Mouse (Mus musculus): ENCODE measurements at regions not wholly inside any gene's neighbourhood (a gene's known extent, or its start where the extent isn't known, plus 50 kb on each side); places are given as distances from the start of the nearest gene placed in this dataset.
A peak's percentile ranks its signal among the peaks of the same experiment; 100 is the strongest.

DNA sequence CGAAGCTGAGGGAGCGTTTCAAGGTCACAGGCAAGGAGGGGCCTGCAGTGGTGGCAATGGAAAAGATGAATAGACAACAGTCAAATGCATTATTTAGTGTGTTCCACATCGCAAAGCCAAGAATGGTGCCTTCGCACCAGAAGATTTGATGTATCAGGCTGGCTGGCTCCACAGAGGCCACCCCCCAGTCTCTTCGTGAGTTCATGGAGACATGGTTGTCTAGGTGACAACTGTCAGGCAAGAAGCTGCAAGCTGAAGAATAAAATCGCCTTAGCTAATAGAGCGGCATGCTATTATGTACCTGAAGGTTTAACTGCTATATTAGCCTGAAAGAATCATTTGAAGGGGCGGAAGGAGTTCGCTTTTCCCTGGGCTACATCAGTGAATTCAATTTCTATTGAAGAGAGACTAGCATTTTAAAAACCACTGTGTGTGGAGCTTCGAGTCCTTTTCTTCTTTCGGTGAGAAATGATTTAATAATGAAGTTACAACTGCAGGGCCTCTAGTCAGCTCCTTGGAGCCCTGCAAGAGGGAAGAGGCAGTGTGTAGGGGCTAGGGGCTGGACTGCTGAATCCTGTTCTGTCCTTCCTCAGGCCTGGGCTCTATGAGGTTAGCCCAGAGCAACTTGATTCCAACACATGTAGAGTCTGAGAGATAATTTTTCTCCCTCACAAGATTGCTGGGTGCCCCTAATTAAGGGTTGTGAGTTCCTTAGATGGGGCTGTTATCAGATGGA is 169.1 kb downstream of the Mid1ip1 start:
- no peak overlapping the region for H3K9ac ChIP-seq
- H3K27me3 ChIP-seq (replicated peaks), result no peaks in the 10 kb centered on the region
- H3K27ac ChIP-seq, result no peak overlapping the region
- no peaks in the 10 kb centered on the region for H3K9me3 ChIP-seq
- no peak overlapping the region for H3K4me3 ChIP-seq
- H3K4me2 ChIP-seq (replicated peaks), result no peak overlapping the region
- no peaks in the 10 kb centered on the region for H3K4me1 ChIP-seq
- ATAC-seq (ENCODE audit: low FRiP score, low read depth), result 0 out of 2 replicates have a peak, but pooled peaks have one; percentile 33
- H3K36me3 ChIP-seq, result no peaks in the 10 kb centered on the region
- WGBS, result 46% methylated on average over 11 of the region's 11 CpGs

DNA sequence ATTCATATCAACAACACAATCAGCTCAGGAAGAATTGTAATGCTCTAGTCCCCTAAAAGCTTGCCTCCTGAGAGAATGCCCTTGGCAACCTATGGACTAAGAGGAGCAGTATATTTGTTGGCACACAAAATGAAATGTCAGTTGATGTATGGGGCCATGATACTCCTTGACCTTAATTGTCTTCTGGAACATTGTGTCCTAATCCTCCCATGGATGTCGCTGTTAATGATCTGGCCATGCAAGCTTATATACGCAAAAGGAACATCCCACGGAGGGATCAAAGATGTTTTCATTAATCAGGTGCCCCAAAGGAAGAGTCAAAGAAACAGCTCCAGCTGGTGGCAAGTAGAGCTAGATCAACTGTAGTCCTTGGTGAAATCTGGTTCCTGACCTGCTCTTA is 178.0 kb downstream of the Mid1ip1 start:
- WGBS, result 91% methylated on average over 3 of the region's 3 CpGs

DNA sequence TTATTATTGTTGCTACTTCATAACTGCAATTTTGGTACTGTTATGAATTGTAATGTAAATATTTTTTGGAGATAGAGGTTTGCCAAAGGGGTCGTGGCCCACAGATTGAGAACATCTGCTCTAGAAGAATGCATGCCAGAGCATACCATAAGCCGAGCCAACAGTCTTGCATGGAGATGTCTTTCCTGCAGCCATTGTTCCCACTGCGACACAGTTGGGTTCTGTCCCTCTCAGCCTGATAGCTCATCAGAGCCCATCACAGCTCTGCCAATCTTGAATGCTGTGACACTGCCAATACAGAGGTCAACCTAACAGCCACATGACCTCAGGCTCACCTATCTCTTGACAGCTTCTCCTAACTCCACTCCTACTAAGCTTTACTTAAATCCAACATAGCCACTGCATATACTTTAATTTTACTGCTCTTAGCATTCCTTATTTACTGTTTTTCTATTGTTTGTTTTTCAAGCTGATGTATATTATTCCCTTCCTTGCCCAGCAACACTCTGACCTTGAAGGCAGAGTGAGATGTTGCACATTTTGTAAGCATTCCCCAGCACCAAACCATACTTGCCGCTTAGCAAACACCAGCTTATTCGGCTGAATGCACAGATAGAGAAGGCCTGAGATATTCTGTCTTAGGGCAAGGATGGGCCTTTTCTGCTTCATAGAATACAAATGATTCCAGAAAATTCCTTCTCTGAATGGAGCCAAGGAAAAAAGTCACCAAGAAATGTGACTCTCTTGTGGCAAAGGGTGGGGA is 181.6 kb downstream of the Mid1ip1 start:
- H3K36me3 ChIP-seq, result no peaks in the 10 kb centered on the region
- no peaks in the 10 kb centered on the region for H3K9me3 ChIP-seq
- no peak for ATAC-seq (ENCODE audit: low FRiP score, low read depth)
- WGBS, result 89% methylated on average over 5 of the region's 5 CpGs
- no peak overlapping the region for H3K27ac ChIP-seq
- H3K4me3 ChIP-seq, result no peak overlapping the region
- H3K9ac ChIP-seq, result no peak overlapping the region
- no peaks in the 10 kb centered on the region for H3K27me3 ChIP-seq (replicated peaks)
- H3K4me2 ChIP-seq (replicated peaks), result no peak overlapping the region
- no peaks in the 10 kb centered on the region for H3K4me1 ChIP-seq

More for the DNA sequence above, 178.0 kb downstream of the Mid1ip1 start:
- Histone ChIP-seq H3K27ac (no peak overlapping the region), H3K4me3 (no peak overlapping the region), H3K9me3 (no peaks in the 10 kb centered on the region), H3K36me3 (no peaks in the 10 kb centered on the region), H3K27me3 (replicated peaks) (no peaks in the 10 kb centered on the region), H3K9ac (no peak overlapping the region), H3K4me2 (replicated peaks) (no peak overlapping the region), H3K4me1 (no peaks in the 10 kb centered on the region)
- ATAC-seq (ENCODE audit: low FRiP score, low read depth), result no peak

DNA sequence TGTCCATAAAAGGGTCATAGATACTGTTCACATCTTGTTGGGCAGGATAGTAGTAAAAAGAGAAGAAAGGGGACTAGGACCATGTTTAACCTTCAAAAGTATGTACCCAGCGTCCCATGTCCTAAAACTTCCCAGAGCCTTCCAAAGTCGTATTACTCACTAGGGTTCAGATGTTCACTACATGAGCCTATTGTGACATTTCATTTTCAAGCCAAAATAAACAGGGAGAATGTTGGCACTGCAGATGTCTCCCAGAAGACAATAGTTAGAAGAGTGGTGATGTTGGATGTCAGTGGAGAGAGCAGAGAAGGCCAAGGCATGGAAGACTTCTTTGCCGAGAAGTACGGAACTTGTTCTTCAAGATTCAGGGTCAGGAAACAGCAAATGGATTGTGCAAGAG is 187.9 kb downstream of the Mid1ip1 start:
- Histone ChIP-seq H3K4me2 (replicated peaks) (no peak overlapping the region), H3K4me3 (no peak overlapping the region), H3K36me3 (no peaks in the 10 kb centered on the region), H3K27me3 (replicated peaks) (no peaks in the 10 kb centered on the region), H3K9me3 (no peaks in the 10 kb centered on the region), H3K27ac (no peak overlapping the region), H3K4me1 (no peaks in the 10 kb centered on the region), H3K9ac (no peak overlapping the region)
- WGBS, result 82% methylated on average over 4 of the region's 4 CpGs
- no peak for ATAC-seq (ENCODE audit: low FRiP score, low read depth)

DNA sequence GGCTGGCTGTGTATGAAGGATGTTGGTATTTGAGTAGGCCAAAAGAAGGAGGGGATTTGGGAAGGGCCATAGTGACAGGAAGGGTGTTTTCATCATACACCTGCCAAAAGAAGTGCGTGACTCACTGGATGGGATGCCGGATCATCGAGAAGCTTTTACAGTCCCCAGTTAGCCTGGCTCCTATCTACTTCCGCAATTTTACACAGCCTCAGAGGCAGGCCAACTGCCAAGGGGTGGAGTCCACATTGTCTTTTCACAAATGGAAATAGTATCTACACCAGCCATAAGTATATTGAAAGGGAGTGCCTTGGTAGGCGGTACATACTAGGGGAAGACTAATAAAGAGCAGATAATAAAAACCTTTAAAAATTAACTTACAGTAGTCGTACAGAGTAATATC is 189.3 kb downstream of the Mid1ip1 start:
- Histone ChIP-seq H3K27ac (no peak overlapping the region), H3K4me3 (no peak overlapping the region), H3K9ac (no peak overlapping the region), H3K4me1 (no peaks in the 10 kb centered on the region), H3K4me2 (replicated peaks) (no peak overlapping the region), H3K27me3 (replicated peaks) (no peaks in the 10 kb centered on the region), H3K9me3 (no peaks in the 10 kb centered on the region), H3K36me3 (no peaks in the 10 kb centered on the region)
- 89% methylated on average over 6 of the region's 6 CpGs for WGBS
- ATAC-seq (ENCODE audit: low FRiP score, low read depth), result no peak

DNA sequence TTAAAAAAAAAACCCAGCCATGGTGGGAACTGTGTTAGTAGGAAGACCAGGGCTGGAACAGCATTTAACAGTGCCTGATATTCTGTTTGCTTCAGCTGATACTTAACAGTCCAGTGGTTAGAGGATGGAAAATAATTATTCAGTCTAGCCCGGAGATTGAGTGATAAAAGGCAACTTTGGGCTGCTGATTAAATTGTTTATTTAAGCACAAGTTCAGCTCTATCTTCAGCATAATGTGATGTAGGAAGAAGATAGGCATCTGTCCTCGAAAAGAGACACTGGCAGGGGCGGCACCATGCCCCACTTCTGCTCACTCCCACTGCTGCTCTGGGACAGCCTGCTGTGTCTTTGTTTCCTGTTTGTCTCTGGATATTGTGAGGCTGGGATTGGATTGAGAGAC is 190.1 kb downstream of the Mid1ip1 start:
- Histone ChIP-seq H3K4me2 (replicated peaks) (no peak overlapping the region), H3K9ac (no peak overlapping the region), H3K27ac (no peak overlapping the region), H3K27me3 (replicated peaks) (no peaks in the 10 kb centered on the region), H3K4me3 (no peak overlapping the region), H3K36me3 (no peaks in the 10 kb centered on the region), H3K4me1 (no peaks in the 10 kb centered on the region), H3K9me3 (no peaks in the 10 kb centered on the region)
- no peak for ATAC-seq (ENCODE audit: low FRiP score, low read depth)
- WGBS, result 44% methylated on average over 3 of the region's 3 CpGs

DNA sequence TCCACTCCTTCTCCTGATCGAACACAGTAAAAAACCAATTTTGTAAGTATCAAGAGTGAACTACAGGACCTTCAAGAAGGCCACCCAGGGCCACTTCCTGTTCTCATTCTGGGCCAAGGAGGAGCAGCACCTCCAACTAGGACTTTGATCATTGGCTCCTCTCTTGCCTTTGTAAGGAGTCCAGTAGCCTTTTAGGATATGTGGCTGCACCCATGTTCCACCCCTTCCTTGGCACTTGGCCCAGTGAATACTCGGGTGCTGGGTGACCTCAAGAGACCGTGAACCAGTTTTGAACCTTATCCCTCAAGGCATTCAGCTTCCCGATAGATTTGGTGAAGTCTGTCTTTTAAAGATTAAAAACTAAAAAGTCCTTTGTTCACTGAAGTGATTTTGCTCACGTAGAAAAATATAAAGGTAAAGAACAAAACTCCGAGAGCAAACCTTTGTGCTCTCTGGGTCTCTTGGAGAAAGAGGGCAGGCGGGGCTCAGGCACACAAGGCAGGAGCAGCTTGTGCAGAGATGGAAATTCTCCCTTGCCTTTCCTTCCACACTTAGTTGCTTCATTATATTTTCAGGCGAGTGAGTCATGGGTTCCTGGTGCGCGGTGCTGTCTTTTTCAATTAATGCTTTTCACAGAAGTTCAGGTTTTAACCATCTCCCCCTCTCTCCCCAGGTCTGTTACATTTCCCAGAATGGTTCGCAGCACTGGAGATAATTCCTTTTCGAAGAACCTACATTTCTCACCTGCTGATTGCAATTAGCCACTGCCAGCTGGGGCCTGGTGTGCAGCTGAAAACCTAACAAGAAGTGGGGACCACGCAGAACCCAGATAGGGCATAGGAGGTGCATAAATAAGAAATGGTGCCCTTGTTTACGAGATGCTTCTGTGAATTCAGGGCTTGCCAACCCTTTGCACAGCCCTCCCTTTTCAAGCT is 196.6 kb downstream of the Mid1ip1 start:
- no peaks in the 10 kb centered on the region for H3K4me1 ChIP-seq
- no peak overlapping the region for H3K4me2 ChIP-seq (replicated peaks)
- H3K9ac ChIP-seq, result no peak overlapping the region
- H3K36me3 ChIP-seq, result no peaks in the 10 kb centered on the region
- ATAC-seq (ENCODE audit: low FRiP score, low read depth), result no peak
- H3K4me3 ChIP-seq, result no peak overlapping the region
- H3K27me3 ChIP-seq (replicated peaks), result no peaks in the 10 kb centered on the region
- no peak overlapping the region for H3K27ac ChIP-seq
- no peaks in the 10 kb centered on the region for H3K9me3 ChIP-seq
- 78% methylated on average over 14 of the region's 14 CpGs for WGBS
